Mouse (Mus musculus): ENCODE measurements at regions not wholly inside any gene's neighbourhood (a gene's known extent, or its start where the extent isn't known, plus 50 kb on each side); places are given as distances from the start of the nearest gene placed in this dataset.

DNA sequence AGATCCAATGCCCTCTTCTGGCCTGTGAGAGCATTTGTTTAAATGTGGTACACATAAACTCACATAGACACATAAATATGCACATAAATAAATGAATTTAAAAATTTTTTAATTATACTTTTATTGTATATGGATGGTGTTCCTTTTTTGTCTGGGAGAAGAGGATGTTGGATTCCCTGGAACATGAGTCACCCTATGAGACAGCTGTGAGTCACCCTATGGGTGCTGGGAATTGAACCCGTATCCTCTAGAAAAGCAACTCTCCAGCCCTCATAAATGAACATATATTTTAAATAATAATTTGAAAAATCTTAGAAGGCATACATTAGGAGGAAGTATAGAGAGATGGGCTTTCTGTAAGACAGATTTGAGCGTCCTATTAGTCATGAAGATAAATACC lies 76.1 kb upstream of the Dynlt3 start:
- DNase-seq, result no peak
- intact Hi-C loops (cut with DNase I), result no loop called here

GRCm38 (mm10) chrX:9742518-9742917 lies 79.7 kb upstream of the Dynlt3 start:
- no peak for DNase-seq
- intact Hi-C loops (cut with DNase I), result no loop called here

- intact Hi-C loops (cut with DNase I), result no loop called here
- peak; percentile 19 for DNase-seq
Observed at GRCm38 (mm10) chrX:9747305-9747938, 84.6 kb upstream of the Dynlt3 start.

- intact Hi-C loops (cut with DNase I), result no loop called here
- DNase-seq, result no peak
Observed at GRCm38 (mm10) chrX:9752954-9753572, 90.3 kb upstream of the Dynlt3 start.

GRCm38 (mm10) chrX:9769540-9769939 lies 77.2 kb upstream of the Hypm start:
- no peak for DNase-seq
- intact Hi-C loops (cut with DNase I), result no loop called here

DNA sequence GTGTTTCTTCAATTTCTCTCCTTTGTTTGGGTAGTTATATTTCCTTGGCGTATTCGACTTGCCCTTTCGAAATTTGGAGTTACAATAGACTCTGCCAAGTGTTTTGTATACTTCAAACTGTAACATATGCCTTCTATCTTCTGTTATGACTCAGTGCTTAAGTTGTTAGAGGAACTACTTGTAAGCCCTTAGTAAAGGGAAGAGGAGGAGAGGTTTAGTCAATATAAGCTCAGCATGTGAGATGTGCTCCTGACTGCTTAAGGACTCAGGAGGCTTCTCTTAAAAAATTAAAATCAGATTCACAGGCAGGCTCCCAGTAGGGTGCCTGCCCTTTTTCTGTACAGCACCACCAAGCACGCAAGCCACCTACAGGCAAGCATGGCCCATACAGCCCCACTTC lies 69.2 kb upstream of the Hypm start:
- no peak for DNase-seq
- intact Hi-C loops (cut with DNase I), result no loop called here

- intact Hi-C loops (cut with DNase I), result no loop called here
- DNase-seq, result no peak
Observed at GRCm38 (mm10) chrX:9789542-9789941, 57.2 kb upstream of the Hypm start.
